Mouse (Mus musculus) T-helper 17 cell (primary cell): ENCODE data around the gene Ptpn5.

Experiments
- in situ Hi-C, 2 experiments: fragments of 300-600 bp; cut with MboI, MseI; formaldehyde crosslinking; loops; 1 replicate in 1 of 2; 2 replicates in 1 of 2; pipeline ENCODE4 v1.15.1; 2025; ENCODE audit warnings: high pct_unique_total_duplicates in 2 of 2

Ptpn5 gene

GRCm38 (mm10) chr7:47133331-47133730 is at the start of gene Ptpn5:
TSS of gene Ptpn5 (minus strand) at chr7:47133684.
- in situ Hi-C loops, result no loop called here

- in situ Hi-C loops, result loop anchor here in 1 of 2 experiments (25.0 kb wide), 1 partner anchor 1059 kb away; the partner anchor contains the start of gene Kcnj11
Observed at GRCm38 (mm10) chr7:47170814-47171213, 37.3 kb upstream of the Ptpn5 start.

GRCm38 (mm10) chr7:47165028-47165427 is 31.5 kb upstream of the Ptpn5 start:
- in situ Hi-C loops, result loop anchor here in 1 of 2 experiments (25.0 kb wide), 1 partner anchor 1053 kb away; the partner anchor contains the start of gene Kcnj11

GRCm38 (mm10) chr7:47163203-47163602 is 29.7 kb upstream of the Ptpn5 start:
- in situ Hi-C loops, result loop anchor here in 1 of 2 experiments (25.0 kb wide), 1 partner anchor 1051 kb away; the partner anchor contains the start of gene Kcnj11

- in situ Hi-C loops, result loop anchor here in 1 of 2 experiments (25.0 kb wide), 1 partner anchor 1046 kb away; the partner anchor contains the start of gene Kcnj11
Observed at GRCm38 (mm10) chr7:47158451-47158850, 25.0 kb upstream of the Ptpn5 start.

GRCm38 (mm10) chr7:47157743-47158142 is 24.3 kb upstream of the Ptpn5 start:
- in situ Hi-C loops, result loop anchor here in 1 of 2 experiments (25.0 kb wide), 1 partner anchor 1045 kb away; the partner anchor contains the start of gene Kcnj11

- in situ Hi-C loops, result loop anchor here in 1 of 2 experiments (25.0 kb wide), 1 partner anchor 1044 kb away; the partner anchor contains the start of gene Kcnj11
Observed at GRCm38 (mm10) chr7:47155849-47156248, 22.4 kb upstream of the Ptpn5 start.

- in situ Hi-C loops, result loop anchor here in 1 of 2 experiments (25.0 kb wide), 1 partner anchor 1043 kb away; the partner anchor contains the start of gene Kcnj11
Observed at GRCm38 (mm10) chr7:47155396-47155795, 21.9 kb upstream of the Ptpn5 start.

- in situ Hi-C loops, result loop anchor here (5.0 to 25.0 kb wide), 4 partner anchors 73 to 1038 kb away; partner anchors contain the start of gene Kcnj11 (in 1 of the 2)
Observed at GRCm38 (mm10) chr7:47150420-47151061, 17.1 kb upstream of the Ptpn5 start.

- in situ Hi-C loops, result loop anchor here (5.0 kb wide), 2 partner anchors 66 to 126 kb away; no protein-coding TSS in a partner anchor
Observed at GRCm38 (mm10) chr7:47148298-47148697, 14.8 kb upstream of the Ptpn5 start.

- in situ Hi-C loops, result loop anchor here (5.0 kb wide), 2 partner anchors 64 to 124 kb away; no protein-coding TSS in a partner anchor
Observed at GRCm38 (mm10) chr7:47146034-47146812, 12.7 kb upstream of the Ptpn5 start.

- in situ Hi-C loops, result no loop called here
Observed at GRCm38 (mm10) chr7:47144299-47144698, 10.8 kb upstream of the Ptpn5 start.

- in situ Hi-C loops, result loop anchor here in 1 of 2 experiments (5.0 kb wide), 1 partner anchor 43 kb away; no protein-coding TSS in a partner anchor
Observed at GRCm38 (mm10) chr7:47139823-47140325, 6.4 kb upstream of the Ptpn5 start.

- in situ Hi-C loops, result no loop called here
Observed at GRCm38 (mm10) chr7:47134570-47134969, 1.1 kb upstream of the Ptpn5 start.

- in situ Hi-C loops, result no loop called here
Observed at GRCm38 (mm10) chr7:47132931-47133260, 588 bp downstream of the Ptpn5 start.

- in situ Hi-C loops, result no loop called here
Observed at GRCm38 (mm10) chr7:47132180-47132930, 1.1 kb downstream of the Ptpn5 start.

GRCm38 (mm10) chr7:47131840-47132179 is 1.7 kb downstream of the Ptpn5 start:
- in situ Hi-C loops, result no loop called here

- in situ Hi-C loops, result no loop called here
Observed at GRCm38 (mm10) chr7:47131258-47131657, 2.2 kb downstream of the Ptpn5 start.

- in situ Hi-C loops, result no loop called here
Observed at GRCm38 (mm10) chr7:47122026-47122425, 11.5 kb downstream of the Ptpn5 start.

GRCm38 (mm10) chr7:47116666-47117065 is 16.8 kb downstream of the Ptpn5 start:
- in situ Hi-C loops, result no loop called here

GRCm38 (mm10) chr7:47115491-47115890 is 18.0 kb downstream of the Ptpn5 start:
- in situ Hi-C loops, result no loop called here
